Mouse (Mus musculus): ENCODE results near the gene Hist1h3b. TPM values are rescaled to one million over a fixed set of nuclear protein-coding genes. Genes with fewer than 3 reads are reported as not detected.

The Hist1h3b gene
- polyA plus RNA-seq, 1 experiment from 2014 or later, result 10.5 TPM

DNA sequence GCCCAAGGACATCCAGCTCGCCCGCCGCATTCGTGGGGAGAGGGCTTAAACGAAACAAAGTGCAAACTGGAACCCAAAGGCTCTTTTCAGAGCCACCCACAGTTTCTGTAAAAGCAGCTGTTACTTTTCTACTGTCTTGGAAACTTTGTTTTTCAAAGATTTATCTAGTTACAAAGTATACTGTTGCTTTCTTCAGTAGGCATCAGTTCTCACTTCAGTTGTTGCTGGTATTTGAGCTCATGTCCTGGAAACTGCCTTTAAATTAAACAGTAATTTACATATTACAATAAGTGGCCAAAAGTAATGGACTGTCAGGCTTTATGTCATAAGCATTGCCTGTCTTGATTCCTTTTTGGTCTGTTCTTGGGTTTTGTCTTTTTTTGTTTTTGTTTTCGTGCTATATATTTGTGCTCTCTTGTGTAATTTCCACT, 690 bp downstream of the Hist1h3b start:
- Histone ChIP-seq H3K27ac (replicated peaks; ENCODE audit: low read depth, low read length) (peak overlapping the region; percentile 90), H3K9me3 (replicated peaks; ENCODE audit: control insufficient read depth, low read length) (no peaks in the 10 kb centered on the region), H3K9ac (replicated peaks; ENCODE audit: low read length) (peak overlapping the region; percentile 65), H3K36me3 (replicated peaks; ENCODE audit: control insufficient read depth, insufficient read depth, low read depth, low read length) (no peaks in the 10 kb centered on the region), H3K27me3 (ENCODE audit: control insufficient read depth, insufficient read depth, low read length) (no peaks in the 10 kb centered on the region), H3K4me2 (ENCODE audit: low read depth, low read length) (peak overlapping the region; percentile 55), H3K4me3 (ENCODE audit: low read depth, low read length) (peak overlapping the region; percentile 39), H3K4me1 (ENCODE audit: control insufficient read depth, insufficient read depth, low read length) (no peaks in the 10 kb centered on the region)
- DNase-seq (ENCODE audit: low spot score) (peak; percentile 38), ATAC-seq (replicated peaks; ENCODE audit: insufficient number of reproducible peaks, low FRiP score, low TSS enrichment, low read depth) (no peak)
- WGBS, result 5% methylated on average over 6 of the region's 6 CpGs

DNA sequence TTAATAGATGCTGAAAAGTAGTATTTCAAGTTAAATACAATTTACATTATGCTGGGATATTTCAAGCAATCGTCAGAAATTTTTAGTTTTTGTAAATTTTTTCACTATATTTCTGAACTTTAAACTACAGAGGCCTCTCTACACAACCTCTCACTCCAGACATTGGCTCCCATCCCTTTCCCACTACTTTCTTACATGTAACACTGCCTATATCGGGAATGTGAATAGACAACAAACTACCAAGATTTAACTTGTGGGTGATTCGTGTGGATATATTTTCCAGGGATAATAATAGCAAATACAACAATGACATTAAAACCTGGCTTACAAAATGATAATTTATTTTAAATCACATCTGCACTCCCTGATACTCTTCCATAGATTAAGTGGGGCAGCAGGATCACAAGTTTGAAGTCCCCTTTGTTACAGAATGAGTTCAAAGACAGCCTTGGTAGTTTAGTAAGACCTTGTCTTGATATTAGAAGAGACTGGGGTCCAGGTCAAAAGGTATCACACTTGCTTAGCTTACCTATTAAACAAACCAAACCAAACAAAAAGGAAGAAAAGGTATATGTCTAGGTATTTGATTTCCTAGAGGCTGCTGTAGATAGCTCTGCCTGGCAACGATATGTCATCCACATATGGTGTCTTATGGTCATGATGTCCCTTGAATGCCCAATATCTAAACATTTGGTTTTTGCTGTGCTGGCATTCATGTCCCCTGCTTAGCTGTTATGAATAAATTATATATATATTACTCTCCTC, 1.4 kb downstream of the Hist1h3b start:
- no peak overlapping the region for H3K9ac ChIP-seq (replicated peaks; ENCODE audit: low read length)
- no peaks in the 10 kb centered on the region for H3K36me3 ChIP-seq (replicated peaks; ENCODE audit: control insufficient read depth, insufficient read depth, low read depth, low read length)
- H3K27ac ChIP-seq (replicated peaks; ENCODE audit: low read depth, low read length), result peak overlapping the region; percentile 90
- H3K4me1 ChIP-seq (ENCODE audit: control insufficient read depth, insufficient read depth, low read length), result no peaks in the 10 kb centered on the region
- WGBS, result 55% methylated on average over 4 of the region's 4 CpGs
- DNase-seq (ENCODE audit: low spot score) (no peak), ATAC-seq (replicated peaks; ENCODE audit: insufficient number of reproducible peaks, low FRiP score, low TSS enrichment, low read depth) (no peak)
- no peak overlapping the region; the same call in 1 of the 2 replicates for H3K4me2 ChIP-seq (ENCODE audit: low read depth, low read length)
- no peak overlapping the region for H3K4me3 ChIP-seq (ENCODE audit: low read depth, low read length)
- H3K9me3 ChIP-seq (replicated peaks; ENCODE audit: control insufficient read depth, low read length), result no peaks in the 10 kb centered on the region
- no peaks in the 10 kb centered on the region for H3K27me3 ChIP-seq (ENCODE audit: control insufficient read depth, insufficient read depth, low read length)

DNA sequence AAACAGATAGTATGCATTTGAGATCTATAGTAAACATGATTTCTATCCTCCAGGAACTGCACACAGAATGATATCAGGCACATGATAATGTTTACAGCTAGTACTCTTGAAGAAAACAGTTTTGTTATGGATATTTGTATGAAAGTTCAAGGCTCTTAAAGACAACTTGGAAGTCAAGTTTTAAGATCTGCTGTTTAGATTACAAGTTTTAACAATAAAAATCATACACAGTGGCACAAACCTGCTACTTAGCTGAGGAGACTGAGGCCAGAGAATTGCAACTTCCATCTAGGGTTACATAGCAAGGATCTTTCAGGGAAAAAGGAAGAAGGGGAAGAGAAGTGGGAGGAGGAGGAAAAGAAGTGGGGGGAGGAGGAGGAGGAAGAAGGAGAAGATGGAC, 2.9 kb downstream of the Hist1h3b start:
- H3K9ac ChIP-seq (replicated peaks; ENCODE audit: low read length), result no peak overlapping the region
- DNase-seq (ENCODE audit: low spot score) (no peak), ATAC-seq (replicated peaks; ENCODE audit: insufficient number of reproducible peaks, low FRiP score, low TSS enrichment, low read depth) (no peak)
- H3K27me3 ChIP-seq (ENCODE audit: control insufficient read depth, insufficient read depth, low read length), result no peaks in the 10 kb centered on the region
- no peaks in the 10 kb centered on the region for H3K36me3 ChIP-seq (replicated peaks; ENCODE audit: control insufficient read depth, insufficient read depth, low read depth, low read length)
- H3K27ac ChIP-seq (replicated peaks; ENCODE audit: low read depth, low read length), result no peak overlapping the region
- H3K4me2 ChIP-seq (ENCODE audit: low read depth, low read length), result no peak overlapping the region
- no peaks in the 10 kb centered on the region for H3K4me1 ChIP-seq (ENCODE audit: control insufficient read depth, insufficient read depth, low read length)
- no peak overlapping the region for H3K4me3 ChIP-seq (ENCODE audit: low read depth, low read length)
- no peaks in the 10 kb centered on the region for H3K9me3 ChIP-seq (replicated peaks; ENCODE audit: control insufficient read depth, low read length)

DNA sequence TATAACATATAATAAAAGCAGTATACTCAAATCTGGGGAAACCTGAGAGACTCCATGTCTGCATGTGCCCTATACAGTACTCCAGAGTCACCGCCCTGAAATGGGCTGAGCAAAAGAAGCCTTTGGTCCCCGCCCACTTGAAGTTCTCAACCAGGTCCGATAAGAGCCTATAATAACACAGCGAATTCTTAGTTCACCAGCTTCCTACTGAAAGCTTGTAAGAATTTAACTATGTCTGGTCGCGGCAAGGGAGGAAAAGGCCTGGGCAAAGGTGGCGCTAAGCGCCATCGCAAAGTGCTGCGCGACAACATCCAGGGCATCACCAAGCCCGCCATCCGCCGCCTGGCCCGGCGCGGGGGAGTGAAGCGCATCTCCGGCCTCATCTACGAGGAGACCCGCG, 4.7 kb downstream of the Hist1h3b start, which contains the start of gene Hist1h4b:
Hist1h4b (plus strand) TSS at position 224 of the 400 bp plus-strand sequence.
- H3K36me3 ChIP-seq (replicated peaks; ENCODE audit: control insufficient read depth, insufficient read depth, low read depth, low read length), result no peaks in the 10 kb centered on the region
- ATAC-seq (replicated peaks; ENCODE audit: insufficient number of reproducible peaks, low FRiP score, low TSS enrichment, low read depth), result peak; percentile 77
- H3K9me3 ChIP-seq (replicated peaks; ENCODE audit: control insufficient read depth, low read length), result no peaks in the 10 kb centered on the region
- no peaks in the 10 kb centered on the region for H3K4me1 ChIP-seq (ENCODE audit: control insufficient read depth, insufficient read depth, low read length)
- peak within 1 kb of the TSS; percentile 35 for H3K4me3 ChIP-seq (ENCODE audit: low read depth, low read length)
- WGBS, result under 1% methylated on average over 12 of the region's 22 CpGs
- H3K27ac ChIP-seq (replicated peaks; ENCODE audit: low read depth, low read length), result peak within 1 kb of the TSS; percentile 91
- H3K4me2 ChIP-seq (ENCODE audit: low read depth, low read length), result peak within 1 kb of the TSS; percentile 74
- H3K9ac ChIP-seq (replicated peaks; ENCODE audit: low read length), result peak within 1 kb of the TSS; percentile 77
- peak; percentile 99 for DNase-seq (ENCODE audit: low spot score)
- H3K27me3 ChIP-seq (ENCODE audit: control insufficient read depth, insufficient read depth, low read length), result no peaks in the 10 kb centered on the region

DNA sequence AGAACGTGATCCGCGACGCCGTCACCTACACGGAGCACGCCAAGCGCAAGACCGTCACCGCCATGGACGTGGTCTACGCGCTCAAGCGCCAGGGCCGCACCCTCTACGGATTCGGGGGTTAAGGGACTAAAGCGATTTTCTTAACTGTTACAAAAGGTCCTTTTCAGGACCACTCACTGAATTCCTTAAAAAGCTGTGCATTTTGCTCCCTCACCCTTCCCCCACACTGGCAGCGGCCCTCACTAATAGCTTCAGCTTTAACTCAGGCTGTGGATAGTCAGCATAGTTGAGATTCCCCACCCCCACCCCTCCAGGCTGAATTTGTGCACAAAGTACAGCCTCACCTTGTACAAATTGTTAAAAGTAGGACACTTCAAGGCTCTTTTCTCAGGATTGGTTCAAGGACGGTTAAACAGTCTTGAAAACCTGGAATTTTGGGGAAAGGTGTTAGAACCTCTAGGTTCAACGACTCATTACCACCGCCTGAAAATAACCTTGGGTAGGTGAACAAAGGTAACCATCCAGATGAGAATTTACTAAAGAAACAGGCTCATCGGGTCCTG, 5.2 kb downstream of the Hist1h3b start:
- WGBS, result 3% methylated on average over 14 of the region's 23 CpGs
- peak overlapping the region; percentile 91 for H3K27ac ChIP-seq (replicated peaks; ENCODE audit: low read depth, low read length)
- peak; percentile 9; the same call in 1 of the 2 replicates for ATAC-seq (replicated peaks; ENCODE audit: insufficient number of reproducible peaks, low FRiP score, low TSS enrichment, low read depth)
- peak overlapping the region; percentile 77 for H3K9ac ChIP-seq (replicated peaks; ENCODE audit: low read length)
- peak overlapping the region; percentile 35 for H3K4me3 ChIP-seq (ENCODE audit: low read depth, low read length)
- no peaks in the 10 kb centered on the region for H3K4me1 ChIP-seq (ENCODE audit: control insufficient read depth, insufficient read depth, low read length)
- peak; percentile 73 for DNase-seq (ENCODE audit: low spot score)
- H3K27me3 ChIP-seq (ENCODE audit: control insufficient read depth, insufficient read depth, low read length), result no peaks in the 10 kb centered on the region
- no peaks in the 10 kb centered on the region for H3K36me3 ChIP-seq (replicated peaks; ENCODE audit: control insufficient read depth, insufficient read depth, low read depth, low read length)
- H3K4me2 ChIP-seq (ENCODE audit: low read depth, low read length), result peak overlapping the region; percentile 74
- H3K9me3 ChIP-seq (replicated peaks; ENCODE audit: control insufficient read depth, low read length), result no peaks in the 10 kb centered on the region

DNA sequence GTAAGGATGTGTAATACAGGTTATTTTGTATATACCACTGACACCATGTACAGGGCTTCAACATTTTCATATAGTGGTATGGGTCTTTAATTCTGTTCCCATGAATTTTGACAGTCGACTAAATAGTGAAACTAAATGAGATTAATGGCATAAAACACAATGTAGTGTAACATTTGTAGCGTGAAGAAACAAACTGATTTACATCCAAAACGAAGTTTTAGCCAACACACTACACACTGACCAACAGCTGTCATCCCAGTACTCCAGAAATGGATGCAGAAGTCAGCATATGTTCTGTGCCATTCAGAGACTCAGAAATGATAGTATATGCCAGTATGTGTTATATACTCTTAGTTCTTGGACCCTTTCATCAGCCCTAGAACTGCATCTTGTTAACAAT, 5.9 kb downstream of the Hist1h3b start:
- DNase-seq (ENCODE audit: low spot score), result no peak
- no peak overlapping the region for H3K4me2 ChIP-seq (ENCODE audit: low read depth, low read length)
- no peaks in the 10 kb centered on the region for H3K9me3 ChIP-seq (replicated peaks; ENCODE audit: control insufficient read depth, low read length)
- no peaks in the 10 kb centered on the region for H3K36me3 ChIP-seq (replicated peaks; ENCODE audit: control insufficient read depth, insufficient read depth, low read depth, low read length)
- ATAC-seq (replicated peaks; ENCODE audit: insufficient number of reproducible peaks, low FRiP score, low TSS enrichment, low read depth), result no peak
- peak overlapping the region; percentile 91 for H3K27ac ChIP-seq (replicated peaks; ENCODE audit: low read depth, low read length)
- H3K4me3 ChIP-seq (ENCODE audit: low read depth, low read length), result no peak overlapping the region
- 57% methylated on average over 3 of the region's 3 CpGs for WGBS
- H3K4me1 ChIP-seq (ENCODE audit: control insufficient read depth, insufficient read depth, low read length), result no peaks in the 10 kb centered on the region
- H3K27me3 ChIP-seq (ENCODE audit: control insufficient read depth, insufficient read depth, low read length), result no peaks in the 10 kb centered on the region
- no peak overlapping the region for H3K9ac ChIP-seq (replicated peaks; ENCODE audit: low read length)

DNA sequence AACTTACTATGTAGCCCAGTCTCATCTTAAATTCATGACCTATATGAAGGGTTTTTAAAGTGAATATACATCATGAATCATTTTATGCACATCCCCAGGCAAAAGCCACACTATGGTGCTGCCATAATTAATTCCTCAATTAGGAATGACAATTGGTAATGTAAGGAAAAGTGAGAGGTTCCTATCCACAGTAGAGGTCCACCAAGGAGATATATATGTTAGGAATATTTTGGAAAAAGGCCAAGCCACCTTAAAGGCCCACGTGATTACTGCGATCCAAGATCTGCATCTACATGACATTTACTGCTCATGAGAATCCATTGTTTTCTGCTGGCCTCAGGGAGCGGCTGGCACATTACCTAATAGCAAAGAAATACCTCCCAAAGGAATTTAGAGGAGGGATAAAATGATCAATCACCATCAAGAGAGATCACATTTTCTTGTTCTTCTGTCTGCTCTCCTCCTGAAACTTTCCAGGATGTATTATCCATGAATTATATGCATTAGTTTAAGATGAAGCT, 7.2 kb downstream of the Hist1h3b start:
- no peaks in the 10 kb centered on the region for H3K36me3 ChIP-seq (replicated peaks; ENCODE audit: control insufficient read depth, insufficient read depth, low read depth, low read length)
- no peak for DNase-seq (ENCODE audit: low spot score)
- H3K9me3 ChIP-seq (replicated peaks; ENCODE audit: control insufficient read depth, low read length), result no peaks in the 10 kb centered on the region
- 81% methylated on average over 3 of the region's 3 CpGs for WGBS
- H3K27me3 ChIP-seq (ENCODE audit: control insufficient read depth, insufficient read depth, low read length), result no peaks in the 10 kb centered on the region
- H3K4me2 ChIP-seq (ENCODE audit: low read depth, low read length), result no peak overlapping the region
- H3K27ac ChIP-seq (replicated peaks; ENCODE audit: low read depth, low read length), result no peak overlapping the region
- no peaks in the 10 kb centered on the region for H3K4me1 ChIP-seq (ENCODE audit: control insufficient read depth, insufficient read depth, low read length)
- no peak overlapping the region for H3K9ac ChIP-seq (replicated peaks; ENCODE audit: low read length)
- no peak for ATAC-seq (replicated peaks; ENCODE audit: insufficient number of reproducible peaks, low FRiP score, low TSS enrichment, low read depth)
- no peak overlapping the region for H3K4me3 ChIP-seq (ENCODE audit: low read depth, low read length)

DNA sequence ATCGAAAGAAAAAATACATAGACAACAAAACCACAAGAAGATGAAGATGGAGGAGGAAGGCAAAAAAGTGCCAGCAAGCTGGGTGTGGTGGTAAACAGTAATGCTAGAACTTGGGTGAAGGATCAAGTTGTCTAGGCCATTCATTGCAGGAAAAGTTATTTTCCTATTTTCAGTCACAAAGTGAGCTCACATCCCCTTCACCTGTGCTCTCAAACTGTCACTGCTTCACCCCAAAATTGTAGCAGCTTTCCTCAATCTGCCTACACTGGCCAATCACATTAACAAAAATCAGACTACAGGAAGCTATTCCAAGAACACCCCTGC, 7.8 kb downstream of the Hist1h3b start:
- H3K4me3 ChIP-seq (ENCODE audit: low read depth, low read length), result no peak overlapping the region
- ATAC-seq (replicated peaks; ENCODE audit: insufficient number of reproducible peaks, low FRiP score, low TSS enrichment, low read depth) (no peak), DNase-seq (ENCODE audit: low spot score) (no peak)
- WGBS, result 64% methylated on average over 1 of the region's 1 CpGs
- H3K9me3 ChIP-seq (replicated peaks; ENCODE audit: control insufficient read depth, low read length), result no peaks in the 10 kb centered on the region
- no peaks in the 10 kb centered on the region for H3K27me3 ChIP-seq (ENCODE audit: control insufficient read depth, insufficient read depth, low read length)
- H3K4me1 ChIP-seq (ENCODE audit: control insufficient read depth, insufficient read depth, low read length), result no peaks in the 10 kb centered on the region
- no peaks in the 10 kb centered on the region for H3K36me3 ChIP-seq (replicated peaks; ENCODE audit: control insufficient read depth, insufficient read depth, low read depth, low read length)
- H3K4me2 ChIP-seq (ENCODE audit: low read depth, low read length), result peak overlapping the region; percentile 67
- H3K27ac ChIP-seq (replicated peaks; ENCODE audit: low read depth, low read length), result peak overlapping the region; percentile 85; the same call in 1 of the 2 replicates
- peak overlapping the region; percentile 64 for H3K9ac ChIP-seq (replicated peaks; ENCODE audit: low read length)
